Mouse (Mus musculus): ENCODE data around the gene Slc7a1.

DNA sequence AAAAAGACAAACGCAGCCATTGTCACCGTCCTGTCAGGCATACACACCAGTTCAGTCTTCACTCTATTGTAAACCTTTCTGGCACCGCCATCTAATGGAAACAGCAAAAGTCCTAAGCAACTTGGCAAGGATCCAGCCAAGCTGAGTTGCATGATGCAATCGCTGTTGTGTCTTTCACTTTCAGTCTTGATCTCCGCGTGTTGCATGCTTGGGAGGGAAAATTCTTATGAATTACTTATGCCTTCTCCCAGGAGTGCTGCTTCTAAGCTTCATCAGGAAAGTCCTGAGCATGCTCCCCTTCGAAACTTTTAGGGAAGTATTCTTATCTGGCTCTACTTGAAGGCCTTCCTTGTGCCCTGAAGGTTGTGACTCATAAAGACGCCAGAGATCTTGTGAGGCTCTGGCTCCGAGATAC lies 19.4 kb upstream of the Slc7a1 start:
- TF ChIP-seq POLR2A (IDR thresholded peaks at IDR 0.05; ENCODE audit: low read depth, low read length) (no peak), CTCF (IDR thresholded peaks at IDR 0.05; ENCODE audit: extremely low read depth, insufficient read depth, insufficient read length, insufficient replicate concordance) (no peak)

Data from spleen, adult 2 months (tissue).